Mouse (Mus musculus): ENCODE data around the gene Fes. TPM values are rescaled to one million over a fixed set of nuclear protein-coding genes. Genes with fewer than 3 reads are reported as not detected.

The Fes gene
- 3.7 and 5.0 TPM in 2 replicates for polyA plus RNA-seq (2015; fragmentation: Nextera tagmentation; extraction: Ambion mirVana)

DNA sequence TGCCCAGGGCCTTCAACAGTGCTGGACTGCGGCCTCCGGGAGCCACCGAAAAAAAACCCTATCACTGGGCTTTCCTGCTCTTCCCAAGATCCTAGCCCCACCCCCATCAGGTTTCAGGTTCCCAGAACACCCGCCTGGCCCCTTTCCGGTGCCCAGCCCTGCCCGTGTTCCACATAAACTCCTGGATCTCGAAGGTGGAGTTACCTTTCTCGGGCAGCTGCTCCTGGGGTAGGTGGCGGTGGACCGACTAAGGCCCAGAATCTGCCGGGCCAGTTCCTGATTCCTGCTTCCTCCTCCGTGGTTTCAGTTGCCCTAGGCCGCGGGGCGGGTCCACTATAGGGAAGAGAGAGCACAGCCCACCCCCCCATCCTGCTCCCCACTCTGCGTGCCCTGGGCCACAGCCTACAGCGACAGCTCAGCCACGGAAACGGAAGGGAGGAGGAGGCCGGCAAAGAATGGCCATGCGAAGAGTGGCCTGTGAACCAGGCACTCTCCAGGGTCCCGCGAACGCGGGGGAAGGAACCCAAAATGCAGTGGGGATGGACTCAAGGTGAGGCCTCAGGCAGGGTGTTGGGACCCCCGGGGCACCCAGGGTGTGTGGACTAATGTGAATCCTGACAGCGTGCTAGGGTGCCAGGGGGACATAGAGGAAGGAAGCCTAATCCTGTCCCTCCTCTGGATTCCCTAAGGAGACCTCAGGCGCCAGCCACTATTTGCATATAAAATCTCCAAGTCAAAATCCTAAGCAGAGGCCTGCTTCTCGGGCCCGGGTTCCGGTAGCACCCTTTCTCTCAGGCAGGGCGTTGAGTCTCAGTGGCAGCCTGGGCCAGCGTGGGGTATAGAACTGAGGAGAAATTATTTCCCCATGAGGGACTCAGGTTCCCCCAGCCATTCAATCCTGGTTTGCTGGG lies at the start of gene Fes:
Gene Fes, minus strand, starts transcription at position 314 of the 911 bp plus-strand sequence.
- H3K27ac ChIP-seq (replicated peaks) = peak within 1 kb of the TSS; percentile 21; the same call in 1 of the 2 replicates
- H3K4me3 ChIP-seq = 0 out of 2 replicates have a peak within 1 kb of the TSS, but pooled peaks have one; percentile 2
- ATAC-seq (ENCODE audit: low FRiP score, low read depth) = no peak
- H3K9me3 ChIP-seq = no peaks in the 10 kb centered on the region
- H3K4me2 ChIP-seq = peak within 1 kb of the TSS; percentile 33
- peaks cover 14% of the 10 kb centered on the region for H3K36me3 ChIP-seq
- H3K27me3 ChIP-seq = peaks cover 6% of the 10 kb centered on the region; the same call in 1 of the 2 replicates
- peaks cover 16% of the 10 kb centered on the region for H3K4me1 ChIP-seq (replicated peaks)
- WGBS = 13% methylated on average over 33 of the region's 33 CpGs
- peak within 1 kb of the TSS; percentile 17; the same call in 1 of the 2 replicates for H3K9ac ChIP-seq

DNA sequence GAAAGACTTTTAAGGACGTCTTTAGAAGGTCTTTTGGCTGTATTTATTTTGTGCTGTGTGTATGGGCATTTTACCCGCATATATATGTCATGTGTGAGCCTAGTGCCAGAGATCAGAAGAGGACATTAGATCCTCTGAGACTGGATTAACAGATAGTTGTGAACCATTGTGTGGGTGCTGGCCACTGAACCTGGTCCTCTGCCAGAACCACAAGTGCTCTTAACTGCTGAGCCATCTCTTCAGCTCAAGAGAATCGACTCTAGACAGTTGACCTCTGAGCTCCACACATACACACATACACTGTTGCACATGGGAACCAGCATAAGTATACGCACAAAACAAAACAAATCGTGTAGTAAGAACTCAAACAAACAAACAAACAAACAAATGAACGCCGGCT lies 48.8 kb upstream of the Fes start:
- Histone ChIP-seq H3K27ac (replicated peaks) (no peak overlapping the region), H3K36me3 (no peaks in the 10 kb centered on the region), H3K4me2 (no peak overlapping the region), H3K27me3 (no peaks in the 10 kb centered on the region), H3K4me3 (no peak overlapping the region), H3K9me3 (no peaks in the 10 kb centered on the region), H3K9ac (no peak overlapping the region), H3K4me1 (replicated peaks) (0 out of 2 replicates have a peak, but pooled peaks cover 3% of the 10 kb centered on the region)
- 88% methylated on average over 7 of the region's 7 CpGs for WGBS
- no peak for ATAC-seq (ENCODE audit: low FRiP score, low read depth)

DNA sequence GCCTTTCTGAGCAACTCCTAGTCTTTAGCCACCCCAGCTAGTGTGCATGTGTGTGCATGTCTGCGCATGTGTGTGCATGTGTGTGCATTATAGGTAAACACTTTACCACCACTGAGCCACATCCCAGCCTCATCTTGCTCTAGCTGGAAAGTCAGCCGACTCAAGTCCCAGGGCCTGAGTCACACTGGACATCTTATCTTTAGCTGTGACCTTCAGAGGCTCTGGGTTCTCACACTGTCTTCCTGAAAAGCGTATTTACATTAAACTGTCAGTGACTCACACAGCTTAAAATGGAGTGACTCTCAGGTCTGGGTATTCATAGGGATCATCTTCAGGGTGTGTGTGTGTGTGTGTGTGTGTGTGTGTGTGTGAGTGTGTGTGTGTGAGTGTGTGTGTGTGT lies 47.8 kb upstream of the Fes start:
- H3K36me3 ChIP-seq = no peaks in the 10 kb centered on the region
- H3K27me3 ChIP-seq = no peaks in the 10 kb centered on the region
- no peak overlapping the region for H3K4me3 ChIP-seq
- H3K4me2 ChIP-seq = no peak overlapping the region
- H3K27ac ChIP-seq (replicated peaks) = no peak overlapping the region
- WGBS = 92% methylated on average over 3 of the region's 3 CpGs
- no peak overlapping the region for H3K9ac ChIP-seq
- no peaks in the 10 kb centered on the region for H3K9me3 ChIP-seq
- no peak for ATAC-seq (ENCODE audit: low FRiP score, low read depth)
- H3K4me1 ChIP-seq (replicated peaks) = 0 out of 2 replicates have a peak, but pooled peaks cover 3% of the 10 kb centered on the region

DNA sequence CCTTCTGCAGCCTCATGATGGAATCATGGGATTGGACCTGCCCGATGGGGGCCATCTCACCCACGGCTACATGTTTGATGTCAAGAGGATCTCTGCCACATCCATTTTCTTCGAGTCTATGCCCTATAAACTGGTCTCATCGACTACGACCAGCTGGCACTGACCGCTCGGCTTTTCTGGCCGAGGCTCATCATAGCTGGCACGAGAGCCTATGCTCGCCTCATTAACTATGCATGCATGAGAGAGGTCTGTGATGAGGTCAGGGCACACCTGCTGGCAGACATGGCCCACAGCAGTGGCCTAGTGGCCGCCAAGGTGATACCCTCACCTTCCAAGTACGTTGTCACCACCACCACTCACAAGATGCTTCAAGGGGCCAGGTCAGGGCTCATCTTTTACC lies 41.9 kb upstream of the Fes start:
- H3K9ac ChIP-seq = no peak overlapping the region
- H3K27ac ChIP-seq (replicated peaks) = no peak overlapping the region
- no peaks in the 10 kb centered on the region for H3K4me1 ChIP-seq (replicated peaks)
- no peaks in the 10 kb centered on the region for H3K9me3 ChIP-seq
- no peak for ATAC-seq (ENCODE audit: low FRiP score, low read depth)
- no peak overlapping the region for H3K4me3 ChIP-seq
- no peak overlapping the region for H3K4me2 ChIP-seq
- H3K27me3 ChIP-seq = no peaks in the 10 kb centered on the region
- 87% methylated on average over 12 of the region's 12 CpGs for WGBS
- H3K36me3 ChIP-seq = no peaks in the 10 kb centered on the region

DNA sequence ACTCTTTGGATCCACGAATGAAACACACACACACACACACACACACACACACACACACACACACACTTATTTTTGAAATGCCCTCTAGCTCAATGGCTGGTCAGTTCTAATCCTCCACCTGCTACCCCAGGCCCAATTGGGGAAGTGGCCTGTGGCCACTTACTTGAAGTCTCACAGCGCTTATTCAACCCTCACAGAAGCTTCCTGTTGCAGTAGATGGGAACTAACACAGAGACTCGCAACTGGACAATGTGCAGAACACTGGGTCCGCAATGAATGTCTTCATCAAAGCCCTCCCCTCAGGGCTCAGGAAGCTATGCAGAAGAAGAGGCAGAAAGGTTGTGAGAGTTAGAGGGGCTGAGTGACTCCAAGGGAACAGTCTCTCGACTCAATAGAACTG lies 40.0 kb upstream of the Fes start:
- Histone ChIP-seq H3K4me1 (replicated peaks) (no peaks in the 10 kb centered on the region), H3K9ac (no peak overlapping the region), H3K27ac (replicated peaks) (no peak overlapping the region), H3K36me3 (no peaks in the 10 kb centered on the region), H3K4me2 (no peak overlapping the region), H3K9me3 (no peaks in the 10 kb centered on the region), H3K4me3 (no peak overlapping the region), H3K27me3 (no peaks in the 10 kb centered on the region)
- 85% methylated on average over 5 of the region's 5 CpGs for WGBS
- ATAC-seq (ENCODE audit: low FRiP score, low read depth) = no peak

DNA sequence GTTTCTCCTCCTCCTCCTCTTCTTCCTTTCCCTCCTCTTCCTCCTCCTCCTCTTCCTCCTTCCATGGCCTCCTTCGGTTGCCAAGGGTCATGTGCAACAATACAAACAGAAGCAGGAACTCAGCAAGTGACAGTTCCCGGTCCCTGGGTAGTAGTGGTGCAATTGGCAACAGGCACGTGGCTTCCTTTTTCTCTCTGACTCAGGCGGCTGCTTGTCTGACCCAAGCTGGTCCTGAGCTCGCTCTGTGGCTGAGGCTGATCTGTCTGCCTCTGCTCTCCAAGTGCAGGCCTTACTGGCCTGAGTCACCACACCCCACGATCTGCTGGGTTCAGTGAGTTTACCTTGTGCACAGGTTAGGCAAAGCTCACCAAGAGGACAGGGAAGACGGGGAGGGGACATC lies 38.6 kb upstream of the Fes start:
- H3K9me3 ChIP-seq = no peaks in the 10 kb centered on the region
- no peak overlapping the region for H3K4me2 ChIP-seq
- no peaks in the 10 kb centered on the region for H3K27me3 ChIP-seq
- H3K36me3 ChIP-seq = no peaks in the 10 kb centered on the region
- H3K9ac ChIP-seq = no peak overlapping the region
- no peak overlapping the region for H3K4me3 ChIP-seq
- H3K27ac ChIP-seq (replicated peaks) = no peak overlapping the region
- ATAC-seq (ENCODE audit: low FRiP score, low read depth) = no peak
- WGBS = 75% methylated on average over 7 of the region's 7 CpGs
- no peaks in the 10 kb centered on the region for H3K4me1 ChIP-seq (replicated peaks)

DNA sequence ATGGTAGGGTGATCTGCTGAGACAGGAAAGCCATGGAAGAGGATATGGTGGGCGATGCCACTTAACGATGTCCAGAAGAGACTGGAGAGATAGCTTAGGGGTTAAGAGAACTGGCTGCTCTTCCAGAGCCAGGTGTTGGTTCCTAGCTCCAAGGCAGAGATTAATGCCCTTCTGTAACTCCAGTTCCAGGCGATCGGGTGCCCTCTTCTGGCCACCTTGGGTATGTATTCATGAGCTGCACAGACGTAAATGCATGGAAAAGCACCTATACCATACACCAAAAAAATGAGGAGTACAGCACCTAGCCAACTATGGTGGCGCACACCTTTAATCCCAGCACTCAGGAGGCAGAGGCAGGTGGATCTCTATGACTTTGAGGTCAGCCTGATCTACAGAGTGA lies 37.0 kb upstream of the Fes start:
- H3K36me3 ChIP-seq = no peaks in the 10 kb centered on the region
- WGBS = 73% methylated on average over 6 of the region's 6 CpGs
- H3K4me3 ChIP-seq = no peak overlapping the region
- H3K4me2 ChIP-seq = no peak overlapping the region
- H3K9me3 ChIP-seq = no peaks in the 10 kb centered on the region
- no peaks in the 10 kb centered on the region for H3K4me1 ChIP-seq (replicated peaks)
- no peaks in the 10 kb centered on the region for H3K27me3 ChIP-seq
- ATAC-seq (ENCODE audit: low FRiP score, low read depth) = no peak
- H3K27ac ChIP-seq (replicated peaks) = no peak overlapping the region
- no peak overlapping the region for H3K9ac ChIP-seq

DNA sequence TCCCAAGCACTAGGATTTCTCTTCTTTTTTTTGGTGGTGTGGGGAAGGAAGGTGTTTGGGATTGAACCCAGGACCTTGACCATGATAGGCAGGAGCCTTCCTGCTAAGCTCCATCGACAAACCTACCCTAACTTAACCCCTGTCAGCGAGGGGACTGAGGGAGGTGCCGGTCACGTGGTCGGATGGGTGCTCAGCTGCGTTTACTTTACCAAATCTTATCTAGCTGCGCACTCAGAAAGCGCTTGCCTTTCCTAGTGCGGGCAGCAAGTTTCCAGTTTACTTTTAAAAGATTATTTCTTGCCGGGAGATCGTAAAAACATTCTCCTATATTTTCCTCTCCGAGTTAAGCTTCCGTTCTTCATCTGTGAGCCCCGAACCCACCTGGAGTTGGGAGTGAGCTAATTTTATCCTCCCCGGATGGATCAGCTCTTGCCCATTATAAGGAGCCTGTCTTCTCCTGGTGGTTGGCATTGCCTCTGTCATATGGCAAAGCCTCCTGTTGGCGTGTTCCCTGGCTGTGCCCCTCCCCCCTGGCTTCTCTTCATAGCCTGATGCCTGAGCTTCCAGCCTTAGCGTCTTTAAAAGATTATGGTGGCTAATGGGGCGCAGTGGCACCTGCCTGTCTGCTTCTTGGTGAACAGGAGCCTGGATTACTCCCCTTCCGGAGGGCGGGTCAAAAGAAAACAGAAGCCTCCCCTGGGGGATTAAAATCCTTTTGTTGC lies 35.2 kb upstream of the Fes start:
- H3K4me3 ChIP-seq = no peak overlapping the region
- 32% methylated on average over 20 of the region's 20 CpGs for WGBS
- ATAC-seq (ENCODE audit: low FRiP score, low read depth) = no peak
- no peaks in the 10 kb centered on the region for H3K9me3 ChIP-seq
- H3K27ac ChIP-seq (replicated peaks) = no peak overlapping the region
- H3K9ac ChIP-seq = no peak overlapping the region
- peak overlapping the region; percentile 30 for H3K4me2 ChIP-seq
- no peaks in the 10 kb centered on the region for H3K4me1 ChIP-seq (replicated peaks)
- no peaks in the 10 kb centered on the region for H3K27me3 ChIP-seq
- H3K36me3 ChIP-seq = no peaks in the 10 kb centered on the region

DNA sequence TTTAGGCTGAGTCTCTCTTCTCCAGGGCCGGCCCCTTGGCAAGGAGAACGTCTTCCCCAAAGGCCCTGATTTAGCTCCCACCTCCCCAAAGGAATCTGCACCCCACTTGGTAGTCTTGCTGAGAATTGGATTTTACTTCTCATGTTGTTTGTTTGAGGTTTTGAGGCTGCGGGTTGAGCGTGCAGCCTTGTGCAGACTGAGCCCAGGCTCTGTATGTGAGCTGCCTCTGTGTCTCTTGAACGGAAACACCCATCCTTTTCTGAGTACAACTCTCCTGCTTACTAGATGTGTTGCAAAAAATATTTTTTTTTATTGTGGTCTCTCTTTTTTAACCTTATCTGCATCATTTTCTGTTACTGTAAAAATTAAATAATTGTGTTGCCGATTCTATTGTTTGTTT lies 33.8 kb upstream of the Fes start:
- no peak overlapping the region for H3K9ac ChIP-seq
- H3K27me3 ChIP-seq = no peaks in the 10 kb centered on the region
- no peaks in the 10 kb centered on the region for H3K4me1 ChIP-seq (replicated peaks)
- 95% methylated on average over 6 of the region's 6 CpGs for WGBS
- no peaks in the 10 kb centered on the region for H3K9me3 ChIP-seq
- ATAC-seq (ENCODE audit: low FRiP score, low read depth) = no peak
- no peaks in the 10 kb centered on the region for H3K36me3 ChIP-seq
- H3K27ac ChIP-seq (replicated peaks) = no peak overlapping the region
- H3K4me3 ChIP-seq = no peak overlapping the region
- H3K4me2 ChIP-seq = no peak overlapping the region

DNA sequence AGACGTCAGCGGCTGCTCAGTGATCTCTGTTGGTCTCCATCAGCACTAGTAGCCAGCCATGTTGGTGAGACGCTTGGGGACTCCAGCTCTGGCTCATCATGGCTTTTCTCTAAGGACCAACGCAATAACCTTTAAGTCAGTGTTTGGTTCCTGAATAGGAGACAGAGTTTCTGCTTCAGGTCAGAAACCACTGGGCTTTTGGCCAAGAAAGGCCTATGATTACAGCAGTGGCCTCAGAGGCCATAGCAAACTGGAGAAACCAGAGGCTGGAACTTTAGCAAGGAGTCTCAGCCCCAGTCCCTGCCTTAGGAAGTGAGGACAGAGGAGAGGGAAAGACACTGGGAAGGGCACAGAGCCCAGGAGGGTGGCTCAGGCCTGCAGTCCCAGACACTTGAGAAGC lies 32.8 kb upstream of the Fes start:
- no peak overlapping the region for H3K4me2 ChIP-seq

DNA sequence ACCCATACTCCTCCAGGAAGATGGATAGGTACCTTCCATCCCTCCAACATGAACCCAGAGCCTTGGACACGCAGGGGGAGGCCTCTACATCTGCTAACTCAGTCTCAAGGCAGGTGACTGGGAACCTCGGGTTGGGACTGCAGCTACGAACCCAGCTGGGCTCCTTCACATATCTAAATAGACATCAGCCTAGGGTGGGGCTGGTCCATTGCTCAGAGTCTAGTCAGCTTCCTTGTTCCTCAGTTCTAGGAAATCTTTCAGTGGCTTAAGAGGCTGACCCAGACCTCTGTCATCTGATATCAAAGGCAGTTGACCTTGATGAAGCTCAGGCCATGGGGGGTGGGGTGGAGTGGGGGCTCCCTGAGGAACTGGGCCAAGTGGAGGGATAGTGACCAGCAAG lies 31.5 kb upstream of the Fes start:
- H3K36me3 ChIP-seq = no peaks in the 10 kb centered on the region
- no peak overlapping the region for H3K4me3 ChIP-seq
- no peaks in the 10 kb centered on the region for H3K9me3 ChIP-seq
- WGBS = 69% methylated on average over 3 of the region's 3 CpGs
- no peak for ATAC-seq (ENCODE audit: low FRiP score, low read depth)
- H3K27me3 ChIP-seq = no peaks in the 10 kb centered on the region
- no peak overlapping the region for H3K9ac ChIP-seq
- H3K27ac ChIP-seq (replicated peaks) = no peak overlapping the region
- H3K4me2 ChIP-seq = no peak overlapping the region
- H3K4me1 ChIP-seq (replicated peaks) = no peaks in the 10 kb centered on the region

More for the DNA sequence above, 32.8 kb upstream of the Fes start:
- Histone ChIP-seq H3K4me3 (no peak overlapping the region), H3K36me3 (no peaks in the 10 kb centered on the region), H3K4me1 (replicated peaks) (no peaks in the 10 kb centered on the region), H3K9me3 (no peaks in the 10 kb centered on the region), H3K9ac (no peak overlapping the region), H3K27me3 (no peaks in the 10 kb centered on the region), H3K27ac (replicated peaks) (no peak overlapping the region)
- ATAC-seq (ENCODE audit: low FRiP score, low read depth) = no peak
- 78% methylated on average over 4 of the region's 4 CpGs for WGBS

DNA sequence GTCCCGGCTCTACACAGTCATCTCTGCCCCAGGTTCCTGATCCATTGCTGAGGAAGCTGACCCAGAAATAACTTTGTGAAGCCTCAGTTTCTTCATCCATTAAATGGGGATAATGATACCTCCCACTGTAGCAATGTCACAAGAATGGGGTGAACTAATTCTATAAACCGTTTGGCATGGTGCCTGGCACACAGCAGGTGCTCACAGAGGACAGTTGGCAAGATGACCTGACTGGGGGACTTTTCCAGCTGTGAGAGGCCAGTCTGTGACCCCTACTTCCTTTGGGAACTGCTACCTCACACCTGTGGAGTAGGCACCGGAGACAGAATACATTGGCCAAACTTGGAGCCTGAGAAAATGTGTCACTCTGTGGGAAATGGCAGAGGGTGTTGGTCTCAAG lies 30.3 kb upstream of the Fes start:
- no peaks in the 10 kb centered on the region for H3K36me3 ChIP-seq
- WGBS = 77% methylated on average over 3 of the region's 3 CpGs
- no peak for ATAC-seq (ENCODE audit: low FRiP score, low read depth)
- H3K4me3 ChIP-seq = no peak overlapping the region
- H3K27ac ChIP-seq (replicated peaks) = no peak overlapping the region
- H3K4me1 ChIP-seq (replicated peaks) = no peaks in the 10 kb centered on the region
- H3K27me3 ChIP-seq = no peaks in the 10 kb centered on the region
- H3K4me2 ChIP-seq = no peak overlapping the region
- H3K9ac ChIP-seq = no peak overlapping the region
- H3K9me3 ChIP-seq = no peaks in the 10 kb centered on the region

Measured in hindbrain, embryonic 15.5 days (tissue).